Mouse (Mus musculus) ZHBTc4 (cell line): ENCODE measurements at regions not wholly inside any gene's neighbourhood (a gene's known extent, or its start where the extent isn't known, plus 50 kb on each side); places are given as distances from the start of the nearest gene placed in this dataset.
"Not testable (repeated sequence)": the region's sequence is repeated elsewhere in the genome, so short reads cannot be mapped to it uniquely, and the experiment has no call there.

Source experiments
- DNase-seq: peaks from one replicate; pipeline ENCODE4 v3.0.0-alpha.2; 2011; ENCODE audit warnings: low read depth, low spot score

GRCm38 (mm10) chr12:32434506-32435002, 56.0 kb downstream of the Ccdc71l start:
- no peak for DNase-seq

GRCm38 (mm10) chr12:32435126-32435525, 56.6 kb downstream of the Ccdc71l start:
- DNase-seq, result no peak

GRCm38 (mm10) chr12:32438209-32438608, 59.7 kb downstream of the Ccdc71l start:
- no peak for DNase-seq

DNA sequence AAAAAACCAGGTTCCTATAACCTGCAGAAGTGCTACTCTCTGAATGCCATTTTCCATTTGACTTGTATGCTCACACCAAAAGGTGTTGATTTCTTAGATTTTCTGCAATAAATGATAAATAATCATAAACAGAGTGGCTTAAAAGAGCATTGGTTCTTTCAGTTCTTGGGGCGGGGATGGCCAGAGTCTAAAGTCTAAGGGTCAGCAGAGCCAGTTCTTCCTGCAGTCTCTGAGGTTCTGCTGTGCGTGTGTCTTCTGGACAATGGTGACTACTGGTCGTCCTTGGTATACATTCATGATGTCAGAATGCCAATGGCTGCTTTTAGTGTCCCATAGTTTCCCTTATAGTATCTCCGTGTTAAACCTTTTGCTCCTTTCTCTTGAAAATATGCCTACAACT, 66.3 kb downstream of the Ccdc71l start:
- no peak for DNase-seq

- no peak for DNase-seq
Measured at GRCm38 (mm10) chr12:32445874-32446273, 67.4 kb downstream of the Ccdc71l start.

DNA sequence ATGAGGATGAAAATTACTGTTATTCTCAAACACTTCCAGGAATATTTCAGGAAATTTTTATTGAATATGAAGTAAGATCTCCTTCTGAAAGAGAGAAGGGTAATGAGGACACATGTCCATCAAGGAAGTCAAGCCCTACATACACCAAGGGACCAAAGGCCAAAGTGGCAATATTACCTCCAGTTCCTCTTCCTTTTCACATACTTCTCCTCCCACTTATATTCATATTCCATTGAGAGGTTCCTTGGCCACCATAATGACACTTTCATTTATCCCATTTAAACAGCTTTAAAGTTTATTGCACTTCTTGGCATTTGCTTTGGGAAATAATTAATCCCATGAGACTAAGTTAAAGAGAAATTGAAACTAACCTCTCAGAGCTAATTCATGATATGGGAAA, 70.9 kb downstream of the Ccdc71l start:
- DNase-seq, result no peak

- DNase-seq, result no peak
Measured at GRCm38 (mm10) chr12:32451226-32451625, 72.7 kb downstream of the Ccdc71l start.

DNA sequence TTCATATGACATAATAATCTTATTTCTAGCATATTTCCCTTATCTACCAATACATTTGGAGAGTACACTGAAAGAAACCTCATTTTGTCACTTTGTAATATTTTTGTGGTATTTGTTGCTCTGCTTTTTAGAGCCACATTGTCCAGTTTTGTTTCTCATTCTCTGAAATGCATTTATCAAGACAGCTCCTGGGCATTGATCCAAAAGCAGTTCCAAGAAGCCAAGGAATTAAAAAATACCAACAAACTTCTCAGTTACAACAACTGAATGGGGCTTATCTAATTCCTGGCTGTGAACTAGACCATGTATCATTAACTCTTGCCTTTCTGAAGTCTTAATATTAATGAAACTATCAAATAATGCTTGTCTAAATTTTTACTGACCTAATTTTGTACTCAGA, 76.3 kb downstream of the Ccdc71l start:
- DNase-seq, result no peak

- DNase-seq, result not testable (repeated sequence)
Measured at GRCm38 (mm10) chr12:32455231-32455630, 76.7 kb downstream of the Ccdc71l start.

DNA sequence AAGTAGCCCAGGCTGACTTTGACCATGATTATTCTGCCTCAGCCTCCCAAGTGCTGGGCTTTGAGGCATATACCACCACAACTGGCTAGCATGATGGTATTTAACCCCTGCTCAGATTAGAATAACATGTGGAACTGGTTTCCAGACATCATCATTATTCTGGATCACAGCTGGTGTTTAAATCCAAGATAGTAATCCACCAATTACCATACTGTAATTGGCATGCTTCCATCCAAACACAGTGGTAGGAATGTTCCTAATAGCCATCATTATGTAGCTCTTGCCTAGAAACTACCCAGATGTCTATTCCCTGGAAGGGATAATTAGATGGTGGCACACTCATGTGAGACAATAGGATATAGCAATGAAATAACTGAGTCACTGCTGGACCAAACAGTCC, 77.4 kb downstream of the Ccdc71l start:
- no peak for DNase-seq

- no peak for DNase-seq
Measured at GRCm38 (mm10) chr12:32456796-32457195, 78.3 kb downstream of the Ccdc71l start.

- no peak for DNase-seq
Measured at GRCm38 (mm10) chr12:32458386-32458785, 79.9 kb downstream of the Ccdc71l start.

DNA sequence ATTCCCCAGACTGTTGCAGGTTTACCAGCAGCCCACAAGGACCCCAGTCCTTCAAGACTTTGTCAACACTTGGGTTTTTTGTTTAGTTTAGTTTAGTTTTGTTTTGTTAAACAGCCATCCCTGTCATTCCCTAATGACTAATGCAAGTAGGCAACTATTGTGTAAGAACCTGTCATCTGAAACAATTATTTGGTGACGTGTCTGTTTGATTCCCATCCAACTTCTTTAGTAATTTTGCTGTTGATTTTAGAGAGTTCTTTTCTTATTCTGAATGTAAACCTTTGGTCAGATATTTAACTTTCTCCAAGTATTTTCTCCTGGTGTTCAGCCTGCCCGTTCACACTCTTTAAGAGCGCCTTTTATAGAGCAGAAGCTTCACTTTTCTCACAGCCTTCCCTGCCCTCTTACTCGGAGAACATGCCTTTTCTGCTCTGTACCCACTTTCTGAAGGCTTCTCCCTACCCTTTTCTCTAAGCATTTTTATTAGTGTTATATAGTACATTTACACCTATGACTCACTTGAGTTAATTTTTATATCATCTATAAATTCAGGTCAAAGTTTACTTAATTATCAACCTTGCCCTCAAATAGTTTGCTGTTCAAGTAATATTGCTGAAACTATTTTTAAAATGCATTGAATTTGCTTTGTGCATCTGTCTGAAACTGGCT, 82.0 kb downstream of the Ccdc71l start:
- no peak for DNase-seq

GRCm38 (mm10) chr12:32465371-32465770, 86.9 kb downstream of the Ccdc71l start:
- DNase-seq, result no peak

DNA sequence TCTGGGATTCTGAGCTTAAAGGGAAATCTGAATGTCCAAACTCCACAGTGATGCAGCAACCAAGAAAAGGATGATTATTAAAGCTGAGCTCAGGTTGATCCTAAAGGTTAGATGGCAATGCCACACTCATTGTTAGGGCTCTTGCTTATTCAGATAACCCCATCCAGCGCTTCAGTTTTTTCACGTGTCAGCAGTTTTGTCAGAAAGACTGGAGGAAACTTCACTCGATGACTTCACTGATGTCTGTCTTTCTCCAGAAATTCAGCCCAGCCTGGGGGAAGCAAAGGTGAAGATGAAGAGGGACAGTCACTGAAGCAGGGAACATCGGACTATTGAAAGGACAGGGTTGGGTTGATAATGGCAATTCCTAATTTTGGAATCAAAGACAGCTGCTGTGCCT, 91.4 kb downstream of the Ccdc71l start:
- DNase-seq, result no peak

DNA sequence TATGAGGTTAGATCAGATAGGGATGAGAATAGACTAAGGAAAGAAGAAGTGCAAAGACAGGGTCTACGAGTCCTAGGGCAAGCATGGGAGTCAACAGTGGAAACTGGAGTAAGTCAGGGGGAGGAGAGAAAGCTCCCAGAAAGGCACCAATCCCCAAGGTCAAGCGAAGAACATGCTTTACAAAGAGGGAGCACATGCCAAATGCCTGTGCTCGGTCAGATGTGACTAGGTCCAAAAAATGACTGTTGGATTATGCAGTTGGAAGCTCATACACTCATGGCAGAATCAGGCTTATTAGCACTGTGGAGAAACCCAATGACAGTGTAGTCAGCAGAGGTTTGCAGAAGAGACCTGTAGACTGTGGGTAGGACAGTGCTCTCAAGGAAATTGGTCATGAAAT, 100.9 kb downstream of the Ccdc71l start:
- DNase-seq, result no peak

- DNase-seq, result no peak
Measured at GRCm38 (mm10) chr12:32480268-32480667, 101.8 kb downstream of the Ccdc71l start.

DNA sequence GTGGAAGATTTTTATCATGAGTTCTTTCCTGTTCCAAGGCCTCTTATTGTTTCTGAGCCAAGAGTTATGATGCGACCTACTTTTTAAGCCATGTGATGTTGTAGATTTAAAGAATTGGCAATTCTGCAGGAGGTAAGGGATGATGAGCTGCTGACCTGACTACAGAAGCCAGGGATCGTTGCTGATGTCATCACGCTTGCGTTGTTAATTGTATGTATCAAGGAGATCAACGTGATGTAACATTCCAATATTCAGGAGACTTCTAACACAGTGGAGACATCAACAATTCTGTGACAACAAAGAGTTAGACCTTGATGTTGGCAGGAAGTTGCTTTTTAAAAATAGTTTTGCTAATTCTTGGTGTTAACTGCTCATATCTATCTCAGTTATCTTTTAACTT, 102.5 kb downstream of the Ccdc71l start:
- DNase-seq, result no peak

DNA sequence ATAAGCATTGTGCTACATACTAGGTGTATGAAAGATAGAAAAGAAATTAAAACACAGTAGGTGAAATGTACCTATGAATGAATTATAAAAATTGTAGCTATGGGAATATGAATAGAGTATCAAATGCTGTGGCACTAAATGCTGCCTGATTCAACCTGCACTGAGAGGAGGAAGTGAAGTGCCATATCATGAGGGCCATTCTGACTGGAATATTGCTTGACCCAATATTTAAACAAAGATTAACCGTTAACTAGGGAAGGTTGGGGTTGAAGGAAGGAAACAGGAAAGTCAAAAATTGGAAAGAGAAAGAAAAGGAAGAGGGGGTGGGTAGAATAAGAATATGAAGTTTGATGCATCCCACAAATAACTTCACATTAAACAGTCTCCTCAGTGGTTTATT, 103.8 kb downstream of the Ccdc71l start:
- DNase-seq, result no peak

- DNase-seq, result no peak
Measured at GRCm38 (mm10) chr12:32482777-32483176, 104.3 kb downstream of the Ccdc71l start.

- DNase-seq, result no peak
Measured at GRCm38 (mm10) chr12:32486246-32486645, 107.7 kb downstream of the Ccdc71l start.

DNA sequence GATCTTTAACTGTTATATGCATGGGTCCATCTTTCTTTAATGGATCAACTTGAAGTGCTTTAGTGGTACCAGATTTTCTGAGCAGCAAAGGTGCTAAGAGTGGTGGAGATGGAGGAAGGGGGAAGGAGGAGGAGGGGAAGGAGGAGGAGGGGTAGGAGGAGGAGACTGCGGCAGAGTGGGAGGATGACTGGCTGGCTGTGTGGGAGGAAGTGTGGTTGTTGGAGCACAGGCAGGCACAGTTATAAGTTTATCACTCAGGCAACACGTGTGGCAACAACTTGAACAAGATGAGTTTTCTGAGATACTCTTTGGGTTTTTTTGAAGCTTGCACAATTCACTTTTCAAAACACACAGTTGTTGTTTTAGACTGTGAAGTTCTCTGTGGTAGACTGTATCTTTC, 108.2 kb downstream of the Ccdc71l start:
- no peak for DNase-seq

DNA sequence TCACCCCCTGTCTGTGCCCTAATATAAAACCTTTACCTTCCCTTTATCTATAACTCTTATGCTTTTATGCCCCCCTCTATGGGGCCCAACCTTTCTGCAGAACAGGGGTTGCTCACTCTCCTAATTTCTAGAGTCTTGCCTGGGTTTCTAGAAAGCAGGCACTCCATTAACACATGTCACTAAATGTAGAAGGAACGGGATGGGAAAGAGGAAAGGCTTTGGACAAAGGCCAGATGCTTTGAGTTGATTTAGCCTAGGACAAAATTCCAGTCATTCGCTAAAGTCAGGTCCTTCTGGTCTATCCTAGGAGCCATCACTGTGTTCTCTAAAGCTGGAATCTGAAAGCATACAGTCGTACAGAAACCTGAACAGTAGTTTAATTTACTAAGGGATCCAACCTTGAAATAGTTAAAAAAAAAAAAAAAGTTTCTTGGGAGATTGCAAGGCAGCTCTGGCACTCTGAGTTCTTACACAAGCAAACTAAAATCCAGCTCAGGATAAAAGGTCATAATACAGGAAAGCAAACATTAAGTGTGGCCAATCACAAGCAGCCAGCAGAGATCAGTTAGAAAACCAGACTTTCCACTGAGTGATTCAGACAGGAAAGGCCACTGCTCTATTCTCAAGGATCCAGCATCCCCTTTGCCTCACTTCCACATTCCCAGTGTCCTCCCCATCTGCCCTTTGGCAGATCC, 109.5 kb downstream of the Ccdc71l start:
- DNase-seq, result no peak
